Mouse (Mus musculus) intestine, embryonic 14.5 days (tissue): Measurements from ENCODE around the gene Akap6. TPM values are rescaled to one million over a fixed set of nuclear protein-coding genes. Genes with fewer than 3 reads are reported as not detected.

ENCODE experiments used
- ATAC-seq: fragments of 200-750 bp; cut with Nextera tagmentation; replicated peaks from 2 replicates; pipeline ENCODE4 v1.8.0; 2017; ENCODE audit warnings: low read depth, moderate number of reproducible peaks, moderate TSS enrichment, moderate library complexity; ENCODE audit not compliant: low FRiP score, low TSS enrichment
- DNase-seq: peaks from one replicate; pipeline ENCODE4 v3.0.0-alpha.2; 2018; ENCODE audit warnings: low spot score
- H3K27ac ChIP-seq: fragments of 300-500 bp; sonication (generic); 2 replicates; pipeline ENCODE4 v1.5.1; 2014; ENCODE audit warnings: low read depth, mild to moderate bottlenecking, control low read depth
- H3K27me3 ChIP-seq: fragments of 300-500 bp; sonication (generic); replicated peaks from 2 replicates; pipeline ENCODE4 v1.6.1; 2014; ENCODE audit warnings: low read length, control low read depth; ENCODE audit not compliant: control insufficient read depth, insufficient read depth
- H3K36me3 ChIP-seq: fragments of 300-500 bp; sonication (generic); 2 replicates; pipeline ENCODE4 v1.6.1; 2014; ENCODE audit warnings: low read length, control low read depth; ENCODE audit not compliant: control insufficient read depth, insufficient read depth
- H3K4me1 ChIP-seq: fragments of 300-500 bp; sonication (generic); replicated peaks from 2 replicates; pipeline ENCODE4 v1.6.1; 2014; ENCODE audit warnings: low read length, control low read depth, mixed read lengths; ENCODE audit not compliant: control insufficient read depth, insufficient read depth
- H3K4me2 ChIP-seq: fragments of 300-500 bp; sonication (generic); 2 replicates; pipeline ENCODE4 v1.6.1; 2014; ENCODE audit warnings: low read length
- H3K4me3 ChIP-seq: fragments of 300-500 bp; sonication (generic); 2 replicates; pipeline ENCODE4 v1.5.1; 2014; ENCODE audit warnings: low read depth, low read length, control low read depth, mixed read lengths
- H3K9ac ChIP-seq: fragments of 300-500 bp; sonication (generic); 2 replicates; pipeline ENCODE4 v1.6.1; 2014; ENCODE audit warnings: mild to moderate bottlenecking, low read length
- H3K9me3 ChIP-seq: fragments of 300-500 bp; sonication (generic); 2 replicates; pipeline ENCODE4 v1.6.1; 2016; ENCODE audit warnings: low read length, control low read depth; ENCODE audit not compliant: control insufficient read depth
- WGBS: fragments of 180-500 bp; shearing (Covaris S2); extraction: QIAGEN DNeasy Blood & Tissue Kit; methylation state at CpG from one replicate; pipeline ENCODE4 v1.1.7; 2014; 5-methylcytosine and 5-hydroxymethylcytosine counted together
- polyA plus RNA-seq: library from polyadenylated mRNA; unstranded; fragments of >200 nt; fragmentation: Nextera tagmentation; extraction: Ambion mirVana; gene quantifications from 2 replicates; pipeline ENCODE4 v1.2.1, GENCODE M21; 2014

Akap6 gene
- polyA plus RNA-seq, 1 experiment from 2014 or later: 3.2 TPM

DNA sequence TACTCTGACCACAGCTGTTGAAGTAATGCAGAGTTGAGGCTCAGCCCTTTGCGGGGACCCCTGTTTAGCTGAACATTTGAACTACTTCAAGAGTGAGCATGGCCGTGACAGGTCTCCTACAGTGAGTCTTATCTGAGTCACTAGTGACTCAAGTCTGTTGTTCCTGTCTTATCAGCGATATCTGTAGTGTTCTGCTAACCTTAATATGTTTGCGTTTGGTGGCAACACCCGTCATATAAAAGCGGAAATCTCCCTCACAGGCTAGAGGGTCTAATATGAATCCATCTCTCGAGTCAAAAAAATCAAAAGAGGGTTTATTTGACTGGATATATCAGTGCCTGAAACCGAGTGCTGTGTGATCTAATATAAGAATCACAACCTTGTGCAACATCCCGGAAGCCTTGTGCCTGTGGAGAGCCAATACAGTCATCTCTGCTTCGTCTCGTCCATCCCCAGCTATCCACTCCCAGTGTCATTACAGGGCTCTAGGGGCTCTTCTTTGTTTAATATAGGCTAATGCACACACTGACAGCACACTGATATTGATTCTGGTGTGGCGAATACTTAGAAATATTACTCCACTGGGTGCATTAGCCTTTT, 3.3 kb downstream of the Akap6 start:
- DNase-seq (no peak), ATAC-seq (no peak)
- WGBS: 73% methylated on average over 12 of the region's 12 CpGs
- Histone ChIP-seq H3K4me3 (no peak overlapping the region), H3K27me3 (no peaks in the 10 kb centered on the region), H3K4me2 (no peak overlapping the region), H3K27ac (no peak overlapping the region), H3K4me1 (peaks cover 3% of the 10 kb centered on the region; the same call in 1 of the 2 replicates), H3K36me3 (no peaks in the 10 kb centered on the region), H3K9me3 (no peaks in the 10 kb centered on the region), H3K9ac (no peak overlapping the region)

DNA sequence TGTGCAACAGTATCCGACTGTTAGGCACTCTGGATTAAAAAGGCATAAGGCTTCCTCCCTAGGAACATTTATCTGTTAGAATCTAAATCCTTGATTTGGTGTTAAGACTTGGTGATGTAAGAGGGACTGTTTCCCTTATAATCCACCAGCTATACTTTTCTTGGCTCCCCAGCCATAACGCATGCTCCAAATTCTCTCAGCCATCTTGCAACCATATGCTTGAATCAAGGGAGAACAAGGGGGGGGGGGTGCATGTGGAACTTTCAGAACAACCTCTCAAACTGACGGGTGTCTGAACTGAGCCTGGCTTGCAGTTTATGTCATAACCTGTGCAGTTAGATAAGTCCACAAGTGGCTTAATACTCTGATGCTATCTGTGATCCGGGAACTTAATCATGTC, 4.9 kb downstream of the Akap6 start:
- H3K4me3 ChIP-seq: no peak overlapping the region
- ATAC-seq (no peak), DNase-seq (no peak)
- no peak overlapping the region for H3K4me2 ChIP-seq
- no peak overlapping the region for H3K27ac ChIP-seq
- WGBS: 70% methylated on average over 4 of the region's 4 CpGs
- no peaks in the 10 kb centered on the region for H3K27me3 ChIP-seq
- no peaks in the 10 kb centered on the region for H3K9me3 ChIP-seq
- H3K9ac ChIP-seq: no peak overlapping the region
- peaks cover 3% of the 10 kb centered on the region; the same call in 1 of the 2 replicates for H3K4me1 ChIP-seq
- H3K36me3 ChIP-seq: no peaks in the 10 kb centered on the region

DNA sequence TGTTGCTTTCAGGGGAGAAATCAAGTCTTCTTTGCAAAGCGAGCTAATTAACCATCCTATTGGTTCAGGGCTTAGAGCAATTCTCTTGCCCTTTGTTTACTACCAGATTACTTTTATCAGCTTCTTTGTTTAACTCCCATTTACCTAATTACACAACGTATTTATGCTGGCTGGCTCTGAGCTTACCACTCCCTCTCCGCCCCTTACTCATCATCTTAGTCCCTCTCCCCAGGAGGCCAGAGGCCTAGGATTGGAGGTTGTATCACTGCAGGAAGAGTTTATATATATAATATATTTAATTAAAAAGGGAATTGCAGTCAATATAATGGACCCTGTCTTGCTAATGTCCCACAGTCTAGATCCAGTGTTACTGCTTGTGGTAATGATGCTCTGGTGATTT, 5.6 kb downstream of the Akap6 start:
- Histone ChIP-seq H3K9me3 (no peaks in the 10 kb centered on the region), H3K4me1 (peaks cover 3% of the 10 kb centered on the region; the same call in 1 of the 2 replicates), H3K4me3 (no peak overlapping the region), H3K9ac (no peak overlapping the region), H3K27ac (no peak overlapping the region), H3K27me3 (no peaks in the 10 kb centered on the region), H3K36me3 (no peaks in the 10 kb centered on the region), H3K4me2 (no peak overlapping the region)
- 58% methylated on average over 3 of the region's 3 CpGs for WGBS
- DNase-seq (no peak), ATAC-seq (no peak)

DNA sequence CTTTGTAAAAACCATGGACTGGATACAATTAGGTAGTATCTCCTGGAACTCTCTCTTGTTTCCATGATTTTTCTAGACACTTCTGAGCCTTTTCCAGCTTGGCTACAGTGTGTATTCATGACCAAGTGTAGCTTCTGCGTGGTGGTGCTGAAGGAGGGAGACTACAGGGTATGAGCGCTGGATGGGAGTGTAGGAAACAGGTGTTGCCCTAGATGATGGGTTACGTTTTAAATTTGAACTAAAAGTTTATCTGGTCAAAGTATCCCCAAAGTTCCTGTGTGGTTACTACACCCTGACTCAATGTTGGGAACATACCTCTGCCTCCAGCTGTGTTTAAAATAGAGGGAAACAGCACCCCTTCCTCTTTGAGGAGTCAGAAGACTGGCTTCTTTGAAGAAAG, 12.2 kb downstream of the Akap6 start:
- H3K27me3 ChIP-seq: no peaks in the 10 kb centered on the region
- no peak overlapping the region for H3K4me2 ChIP-seq
- DNase-seq (peak; percentile 38), ATAC-seq (no peak)
- H3K9me3 ChIP-seq: no peaks in the 10 kb centered on the region
- 82% methylated on average over 3 of the region's 3 CpGs for WGBS
- H3K27ac ChIP-seq: no peak overlapping the region
- no peaks in the 10 kb centered on the region for H3K4me1 ChIP-seq
- H3K4me3 ChIP-seq: no peak overlapping the region
- no peak overlapping the region for H3K9ac ChIP-seq
- no peaks in the 10 kb centered on the region for H3K36me3 ChIP-seq

DNA sequence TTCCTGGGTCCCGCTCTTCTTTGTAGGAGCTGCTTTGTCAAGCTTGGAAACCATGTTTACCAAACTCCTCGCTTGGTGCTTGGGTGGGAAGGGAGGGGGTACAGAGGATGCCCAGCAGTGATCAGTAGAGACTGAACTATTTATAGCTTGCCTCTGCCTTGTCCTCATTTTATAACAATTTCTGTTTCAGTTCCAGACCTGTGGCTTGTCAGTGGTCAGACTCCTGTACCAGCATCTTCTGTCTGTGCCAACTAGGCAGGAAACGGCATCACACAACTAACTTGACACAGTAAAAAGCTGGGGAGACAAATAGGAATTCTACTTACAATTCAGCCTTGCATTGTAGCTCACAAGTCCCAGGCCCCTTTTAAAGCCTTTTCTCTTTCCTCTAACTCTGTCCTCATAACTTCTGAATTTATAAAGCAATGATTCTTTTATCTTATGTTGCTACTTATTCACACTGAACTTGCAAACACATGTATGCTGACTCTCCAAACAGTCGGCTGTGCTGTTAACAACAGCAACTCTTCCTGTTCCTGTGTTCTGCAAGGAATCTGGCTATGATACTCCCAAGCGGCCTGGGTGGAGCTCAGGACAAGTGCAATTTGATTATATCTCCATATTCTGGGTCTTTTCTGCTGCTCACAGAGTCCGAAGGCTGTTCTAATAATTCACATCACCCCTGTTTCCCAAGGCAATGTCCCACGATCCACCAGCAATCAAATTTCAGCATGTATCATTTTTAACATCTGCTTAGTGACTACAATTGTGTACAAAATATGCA, 12.9 kb downstream of the Akap6 start:
- H3K4me1 ChIP-seq: no peaks in the 10 kb centered on the region
- H3K4me3 ChIP-seq: no peak overlapping the region
- H3K27me3 ChIP-seq: no peaks in the 10 kb centered on the region
- 60% methylated on average over 7 of the region's 7 CpGs for WGBS
- H3K9me3 ChIP-seq: no peaks in the 10 kb centered on the region
- DNase-seq (peak; percentile 38), ATAC-seq (no peak)
- no peaks in the 10 kb centered on the region for H3K36me3 ChIP-seq
- H3K9ac ChIP-seq: no peak overlapping the region
- H3K4me2 ChIP-seq: no peak overlapping the region
- no peak overlapping the region for H3K27ac ChIP-seq

DNA sequence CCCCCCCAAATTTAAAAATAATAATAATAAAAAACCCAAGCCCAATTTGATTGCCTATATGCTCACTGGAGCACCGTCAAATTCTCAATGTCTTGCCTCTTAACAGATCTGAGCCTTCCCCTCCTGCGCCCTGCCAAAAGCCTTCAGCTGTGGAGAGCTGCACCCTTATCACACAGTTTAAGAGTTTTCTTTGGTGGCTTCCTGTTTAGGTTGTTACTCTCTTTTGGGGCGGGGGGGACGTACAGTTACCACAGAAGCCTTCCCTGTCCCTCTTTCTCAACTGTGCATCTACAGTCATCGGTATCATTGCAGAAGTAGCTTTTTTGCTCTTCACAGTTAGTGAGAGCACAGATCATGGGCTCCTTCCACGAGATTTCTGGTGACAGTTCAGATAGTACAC, 19.2 kb downstream of the Akap6 start:
- H3K36me3 ChIP-seq: no peaks in the 10 kb centered on the region
- H3K4me2 ChIP-seq: no peak overlapping the region
- no peak overlapping the region for H3K27ac ChIP-seq
- H3K9ac ChIP-seq: no peak overlapping the region
- no peaks in the 10 kb centered on the region for H3K4me1 ChIP-seq
- DNase-seq (no peak), ATAC-seq (no peak)
- H3K4me3 ChIP-seq: no peak overlapping the region
- H3K9me3 ChIP-seq: no peaks in the 10 kb centered on the region
- no peaks in the 10 kb centered on the region for H3K27me3 ChIP-seq
- WGBS: 86% methylated on average over 6 of the region's 6 CpGs

DNA sequence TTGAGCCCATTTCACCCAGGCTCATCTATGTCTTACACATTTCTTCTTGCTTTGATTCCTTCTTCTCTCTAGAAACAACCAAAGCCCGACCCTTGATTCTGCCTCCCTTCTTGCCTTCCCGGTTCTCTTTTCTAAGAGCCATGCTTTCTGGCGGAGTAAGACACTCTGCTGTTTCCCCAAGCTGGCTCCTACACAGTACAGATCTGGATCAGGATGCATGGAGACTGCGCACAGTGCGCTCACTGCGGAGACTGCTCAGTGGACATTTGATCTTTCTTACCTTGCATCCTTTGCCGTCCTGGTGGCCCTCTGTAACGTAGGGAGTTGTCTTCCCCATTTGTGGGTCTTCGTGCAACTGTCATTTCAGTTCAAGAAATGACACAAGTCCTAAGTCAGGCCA, 20.0 kb downstream of the Akap6 start:
- Histone ChIP-seq H3K4me1 (no peaks in the 10 kb centered on the region), H3K9me3 (no peaks in the 10 kb centered on the region), H3K27me3 (no peaks in the 10 kb centered on the region), H3K27ac (no peak overlapping the region), H3K9ac (no peak overlapping the region), H3K4me2 (no peak overlapping the region), H3K4me3 (no peak overlapping the region), H3K36me3 (no peaks in the 10 kb centered on the region)
- no peak for ATAC-seq
- DNase-seq: no peak
- WGBS: 90% methylated on average over 9 of the region's 9 CpGs

DNA sequence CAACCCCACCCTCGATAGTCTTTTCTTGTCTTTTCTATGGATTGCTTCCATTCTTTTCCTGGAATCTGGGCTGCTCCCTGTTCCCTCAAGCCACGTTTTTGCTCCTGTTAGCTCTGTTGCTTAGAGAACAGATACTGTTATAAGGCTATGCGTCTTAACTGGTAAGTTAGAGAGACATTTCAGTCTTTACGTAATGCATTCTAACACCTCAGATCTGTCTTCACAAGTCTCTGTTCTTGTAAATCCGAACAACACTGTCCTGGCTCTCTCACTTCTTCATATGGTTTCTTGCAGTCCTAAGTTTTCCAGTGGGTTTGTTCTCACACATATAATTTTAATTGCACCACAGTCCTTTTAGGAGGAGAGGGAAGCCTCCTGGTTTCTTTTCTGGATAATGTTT, 20.5 kb downstream of the Akap6 start:
- H3K9me3 ChIP-seq: no peaks in the 10 kb centered on the region
- no peaks in the 10 kb centered on the region for H3K36me3 ChIP-seq
- no peak overlapping the region for H3K4me3 ChIP-seq
- ATAC-seq (no peak), DNase-seq (no peak)
- H3K27me3 ChIP-seq: no peaks in the 10 kb centered on the region
- WGBS: 83% methylated on average over 5 of the region's 5 CpGs
- H3K27ac ChIP-seq: no peak overlapping the region
- H3K4me1 ChIP-seq: no peaks in the 10 kb centered on the region
- H3K9ac ChIP-seq: no peak overlapping the region
- H3K4me2 ChIP-seq: no peak overlapping the region
